Mouse (Mus musculus): ENCODE results near the gene Xirp1. TPM values are rescaled to one million over a fixed set of nuclear protein-coding genes. Genes with fewer than 3 reads are reported as not detected.

Xirp1 gene
- polyA plus RNA-seq, 1 experiment: 0.08 TPM

DNA sequence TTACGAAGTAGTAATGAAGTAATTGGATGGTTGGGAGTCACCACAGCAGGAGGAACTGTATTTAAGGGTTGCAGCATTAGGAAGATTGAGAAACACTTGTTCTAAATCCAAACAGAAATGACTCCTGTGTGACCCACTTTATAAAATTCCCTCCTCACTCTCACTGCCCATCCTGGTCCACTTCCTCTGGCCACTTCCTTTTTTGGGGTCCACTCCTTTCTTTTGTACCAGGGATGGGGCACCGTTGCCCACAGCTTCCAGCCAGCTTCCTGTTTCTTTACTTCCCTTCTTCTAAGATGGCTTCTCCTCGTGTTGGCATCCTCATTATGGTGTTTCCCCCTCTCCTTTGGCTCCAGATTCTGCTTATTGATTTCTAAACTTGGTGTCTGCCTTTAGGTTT, 35.3 kb upstream of the Xirp1 start:
- no peak overlapping the region for H3K4me3 ChIP-seq (ENCODE audit: extremely low read depth, insufficient read depth, insufficient read length)
- no peak for DNase-seq (ENCODE audit: low read depth in 1 of 2, low spot score in 2 of 2)
- no peak for TF ChIP-seq CTCF (IDR thresholded peaks at IDR 0.05; ENCODE audit: extremely low read depth, insufficient read depth, insufficient read length, insufficient replicate concordance)
- no peak for TF ChIP-seq POLR2A (IDR thresholded peaks at IDR 0.05; ENCODE audit: low read depth, low read length)
- no peaks in the 10 kb centered on the region for H3K36me3 ChIP-seq (ENCODE audit: control insufficient read depth, insufficient read depth, low read length)
- H3K27ac ChIP-seq (ENCODE audit: insufficient read depth, low read length): no peak overlapping the region
- H3K27me3 ChIP-seq (ENCODE audit: control insufficient read depth, insufficient read depth, low read length): no peaks in the 10 kb centered on the region
- peaks cover 11% of the 10 kb centered on the region; the same call in 1 of the 2 replicates for H3K4me1 ChIP-seq (ENCODE audit: control insufficient read depth, insufficient read depth, insufficient read length)
- 32% methylated on average over 3 of the region's 3 CpGs for WGBS

DNA sequence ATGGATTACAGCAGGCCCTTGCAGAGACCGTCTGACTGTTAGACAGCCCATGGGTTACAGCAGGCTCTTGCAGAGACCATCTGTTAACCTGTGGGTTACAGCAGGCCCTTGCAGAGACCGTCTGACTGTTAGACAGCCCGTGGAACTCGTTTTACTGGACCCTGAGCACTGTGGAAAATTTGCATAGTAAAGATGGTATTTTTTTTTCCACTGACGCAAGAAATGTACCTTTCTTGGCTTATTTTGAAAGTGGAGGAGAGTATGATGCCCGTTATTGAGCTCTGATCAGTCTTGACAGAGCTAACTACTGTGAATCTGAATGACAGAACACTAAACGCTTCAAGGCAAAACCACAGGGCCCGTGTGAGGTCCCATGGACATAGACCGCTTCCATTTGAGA, 32.8 kb upstream of the Xirp1 start:
- H3K4me1 ChIP-seq (ENCODE audit: control insufficient read depth, insufficient read depth, insufficient read length): peaks cover 11% of the 10 kb centered on the region; the same call in 1 of the 2 replicates
- H3K27me3 ChIP-seq (ENCODE audit: control insufficient read depth, insufficient read depth, low read length): no peaks in the 10 kb centered on the region
- no peak overlapping the region for H3K27ac ChIP-seq (ENCODE audit: insufficient read depth, low read length)
- TF ChIP-seq CTCF (IDR thresholded peaks at IDR 0.05; ENCODE audit: extremely low read depth, insufficient read depth, insufficient read length, insufficient replicate concordance) (no peak), POLR2A (IDR thresholded peaks at IDR 0.05; ENCODE audit: low read depth, low read length) (no peak)
- H3K4me3 ChIP-seq (ENCODE audit: extremely low read depth, insufficient read depth, insufficient read length): no peak overlapping the region
- 70% methylated on average over 9 of the region's 9 CpGs for WGBS
- no peaks in the 10 kb centered on the region for H3K36me3 ChIP-seq (ENCODE audit: control insufficient read depth, insufficient read depth, low read length)
- DNase-seq (ENCODE audit: low read depth in 1 of 2, low spot score in 2 of 2): no peak

DNA sequence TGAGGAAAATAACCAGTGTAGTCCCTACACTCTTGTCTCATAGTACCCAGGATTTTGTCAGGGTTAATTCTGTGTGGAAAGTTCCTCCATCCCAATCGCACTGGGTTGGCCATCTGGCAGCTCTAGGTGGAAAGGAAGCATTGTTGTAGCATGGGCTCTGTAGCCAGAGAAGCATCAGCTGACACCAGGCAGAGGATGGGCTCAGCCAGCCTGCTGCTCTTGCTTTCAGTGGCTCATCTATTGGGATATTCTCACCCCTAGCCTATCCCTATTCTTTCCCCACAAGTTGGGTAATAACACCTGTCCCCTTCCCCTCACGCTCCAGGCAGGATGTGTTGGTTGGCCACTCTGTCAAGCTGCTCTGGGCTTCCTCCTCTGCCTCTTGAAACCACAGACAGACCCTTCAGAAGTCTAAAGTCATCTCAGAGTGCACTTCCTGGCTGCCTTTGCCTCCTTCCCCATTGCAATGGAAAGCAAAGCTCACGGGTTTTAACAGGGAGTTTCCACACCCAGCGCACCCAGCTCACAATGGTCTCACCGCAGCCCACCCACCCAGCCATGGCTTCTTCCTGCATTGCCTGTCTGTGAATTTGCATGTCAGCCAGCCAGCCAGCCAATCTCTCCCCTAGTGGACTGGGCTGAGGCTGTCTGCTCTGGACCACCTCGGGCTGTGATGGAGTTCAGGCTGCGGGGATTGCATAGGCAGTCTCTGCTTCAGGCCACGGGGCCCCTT, 31.3 kb upstream of the Xirp1 start:
- Histone ChIP-seq H3K27ac (ENCODE audit: insufficient read depth, low read length) (peak overlapping the region; percentile 49), H3K36me3 (ENCODE audit: control insufficient read depth, insufficient read depth, low read length) (no peaks in the 10 kb centered on the region), H3K27me3 (ENCODE audit: control insufficient read depth, insufficient read depth, low read length) (no peaks in the 10 kb centered on the region), H3K4me1 (ENCODE audit: control insufficient read depth, insufficient read depth, insufficient read length) (peaks cover 11% of the 10 kb centered on the region; the same call in 1 of the 2 replicates), H3K4me3 (ENCODE audit: extremely low read depth, insufficient read depth, insufficient read length) (no peak overlapping the region)
- peak; percentile 16 to 35 for DNase-seq (ENCODE audit: low read depth in 1 of 2, low spot score in 2 of 2)
- 8% methylated on average over 8 of the region's 8 CpGs for WGBS
- TF ChIP-seq CTCF (IDR thresholded peaks at IDR 0.05; ENCODE audit: extremely low read depth, insufficient read depth, insufficient read length, insufficient replicate concordance): no peak; the same call in 1 of the 2 replicates
- no peak for TF ChIP-seq POLR2A (IDR thresholded peaks at IDR 0.05; ENCODE audit: low read depth, low read length)

DNA sequence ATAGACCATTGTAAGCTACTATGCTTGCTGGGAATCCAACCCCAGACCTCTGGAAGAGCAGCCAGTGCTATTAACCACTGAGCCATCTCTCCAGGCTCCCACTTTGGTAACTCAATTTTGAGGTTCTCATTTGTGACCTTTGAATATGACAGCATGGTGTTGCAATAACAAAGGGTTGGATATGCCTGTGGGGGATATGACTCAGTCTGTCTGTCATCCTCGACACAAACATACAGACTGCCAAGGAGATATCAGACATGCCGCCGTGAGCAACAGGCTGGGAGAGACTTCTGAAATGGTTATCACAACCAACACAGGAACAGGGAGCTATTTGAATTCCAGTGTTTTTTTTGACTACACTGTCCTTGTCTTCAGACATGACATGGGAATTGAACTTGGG, 26.0 kb upstream of the Xirp1 start:
- H3K36me3 ChIP-seq (ENCODE audit: control insufficient read depth, insufficient read depth, low read length): no peaks in the 10 kb centered on the region
- DNase-seq (ENCODE audit: low read depth in 1 of 2, low spot score in 2 of 2): no peak
- 70% methylated on average over 3 of the region's 3 CpGs for WGBS
- H3K4me3 ChIP-seq (ENCODE audit: extremely low read depth, insufficient read depth, insufficient read length): no peak overlapping the region
- H3K4me1 ChIP-seq (ENCODE audit: control insufficient read depth, insufficient read depth, insufficient read length): no peaks in the 10 kb centered on the region; the same call in 1 of the 2 replicates
- H3K27me3 ChIP-seq (ENCODE audit: control insufficient read depth, insufficient read depth, low read length): no peaks in the 10 kb centered on the region
- TF ChIP-seq CTCF (IDR thresholded peaks at IDR 0.05; ENCODE audit: extremely low read depth, insufficient read depth, insufficient read length, insufficient replicate concordance): no peak
- TF ChIP-seq POLR2A (IDR thresholded peaks at IDR 0.05; ENCODE audit: low read depth, low read length): no peak
- H3K27ac ChIP-seq (ENCODE audit: insufficient read depth, low read length): no peak overlapping the region

DNA sequence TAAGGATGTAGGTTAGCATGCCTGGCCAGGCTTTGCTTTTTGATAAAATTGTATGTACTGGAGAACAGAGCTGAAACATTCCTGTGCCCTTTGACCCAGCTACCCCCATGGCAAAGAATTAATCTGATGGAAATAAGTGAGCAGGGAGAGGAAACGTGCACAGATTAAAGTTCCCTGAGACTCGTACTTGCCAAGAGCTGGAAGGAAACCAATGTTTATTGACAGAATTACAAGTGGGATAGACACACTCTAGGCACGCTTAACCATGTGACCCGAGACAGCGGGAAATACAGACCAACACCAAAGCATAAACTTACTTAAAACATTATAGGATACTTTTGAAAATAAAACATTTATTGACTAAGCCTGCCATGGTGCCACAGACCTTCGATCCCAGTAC, 25.1 kb upstream of the Xirp1 start:
- 87% methylated on average over 6 of the region's 6 CpGs for WGBS
- H3K27ac ChIP-seq (ENCODE audit: insufficient read depth, low read length): no peak overlapping the region
- H3K36me3 ChIP-seq (ENCODE audit: control insufficient read depth, insufficient read depth, low read length): no peaks in the 10 kb centered on the region
- no peak overlapping the region for H3K4me3 ChIP-seq (ENCODE audit: extremely low read depth, insufficient read depth, insufficient read length)
- no peaks in the 10 kb centered on the region for H3K27me3 ChIP-seq (ENCODE audit: control insufficient read depth, insufficient read depth, low read length)
- TF ChIP-seq POLR2A (IDR thresholded peaks at IDR 0.05; ENCODE audit: low read depth, low read length): no peak
- TF ChIP-seq CTCF (IDR thresholded peaks at IDR 0.05; ENCODE audit: extremely low read depth, insufficient read depth, insufficient read length, insufficient replicate concordance): no peak
- no peak for DNase-seq (ENCODE audit: low read depth in 1 of 2, low spot score in 2 of 2)
- H3K4me1 ChIP-seq (ENCODE audit: control insufficient read depth, insufficient read depth, insufficient read length): no peaks in the 10 kb centered on the region

DNA sequence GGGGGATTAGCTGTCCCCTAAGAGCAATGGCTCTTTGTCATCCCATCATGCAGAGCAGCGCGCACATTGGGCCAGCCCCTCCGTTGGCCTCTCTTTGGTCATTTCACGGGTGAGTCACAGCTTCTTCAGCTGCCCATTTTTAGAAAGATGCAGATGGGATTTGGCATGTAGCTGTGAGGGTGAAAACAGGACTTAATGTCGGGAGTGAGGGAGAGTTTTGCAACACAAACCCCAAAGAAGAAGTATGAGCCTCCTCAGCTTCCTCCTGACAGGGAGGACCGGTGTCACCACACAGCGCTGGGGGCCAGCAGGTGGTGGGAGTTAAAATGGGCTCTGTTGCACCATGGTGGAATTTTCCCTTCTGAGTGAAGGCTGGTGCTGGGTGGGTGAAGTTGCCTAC, 19.7 kb upstream of the Xirp1 start:
- H3K36me3 ChIP-seq (ENCODE audit: control insufficient read depth, insufficient read depth, low read length): no peaks in the 10 kb centered on the region
- H3K4me1 ChIP-seq (ENCODE audit: control insufficient read depth, insufficient read depth, insufficient read length): no peaks in the 10 kb centered on the region
- H3K27ac ChIP-seq (ENCODE audit: insufficient read depth, low read length): no peak overlapping the region
- H3K27me3 ChIP-seq (ENCODE audit: control insufficient read depth, insufficient read depth, low read length): no peaks in the 10 kb centered on the region
- 47% methylated on average over 7 of the region's 7 CpGs for whole genome bisulfite sequencing
- no peak for DNase-seq (ENCODE audit: low read depth in 1 of 2, low spot score in 2 of 2)
- TF ChIP-seq CTCF (IDR thresholded peaks at IDR 0.05; ENCODE audit: extremely low read depth, insufficient read depth, insufficient read length, insufficient replicate concordance) (no peak), POLR2A (IDR thresholded peaks at IDR 0.05; ENCODE audit: low read depth, low read length) (no peak)
- no peak overlapping the region for H3K4me3 ChIP-seq (ENCODE audit: extremely low read depth, insufficient read depth, insufficient read length)

DNA sequence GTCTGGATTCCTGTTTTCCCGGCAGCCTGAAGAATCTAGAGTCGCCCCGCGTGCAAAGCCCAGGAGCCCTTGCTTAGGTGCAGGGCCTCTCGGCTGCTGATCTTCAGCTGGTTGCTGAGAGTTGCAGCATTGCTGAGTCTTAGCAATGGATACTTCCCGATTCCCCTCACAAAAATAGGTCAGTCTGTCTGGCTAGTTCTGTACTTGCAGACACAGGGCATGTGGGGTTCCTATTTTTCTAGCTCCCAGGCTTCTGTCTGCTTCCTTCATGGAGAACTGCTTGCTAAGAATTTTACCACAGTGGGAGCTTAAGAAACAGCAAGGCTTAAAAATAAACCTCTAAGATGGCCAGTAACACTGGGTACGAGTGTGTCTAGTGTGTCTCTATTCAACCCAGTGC, 14.0 kb upstream of the Xirp1 start:
- H3K36me3 ChIP-seq (ENCODE audit: control insufficient read depth, insufficient read depth, low read length): no peaks in the 10 kb centered on the region
- 68% methylated on average over 7 of the region's 7 CpGs for WGBS
- H3K4me3 ChIP-seq (ENCODE audit: extremely low read depth, insufficient read depth, insufficient read length): no peak overlapping the region
- no peak overlapping the region for H3K27ac ChIP-seq (ENCODE audit: insufficient read depth, low read length)
- TF ChIP-seq CTCF (IDR thresholded peaks at IDR 0.05; ENCODE audit: extremely low read depth, insufficient read depth, insufficient read length, insufficient replicate concordance) (no peak), POLR2A (IDR thresholded peaks at IDR 0.05; ENCODE audit: low read depth, low read length) (no peak)
- no peaks in the 10 kb centered on the region for H3K27me3 ChIP-seq (ENCODE audit: control insufficient read depth, insufficient read depth, low read length)
- no peaks in the 10 kb centered on the region; the same call in 1 of the 2 replicates for H3K4me1 ChIP-seq (ENCODE audit: control insufficient read depth, insufficient read depth, insufficient read length)
- no peak for DNase-seq (ENCODE audit: low read depth in 1 of 2, low spot score in 2 of 2)
